Mouse (Mus musculus): Measurements from ENCODE around the gene Zfp988. TPM values are rescaled to one million over a fixed set of nuclear protein-coding genes. Genes with fewer than 3 reads are reported as not detected.
"Not testable (repeated sequence)": the region's sequence is repeated elsewhere in the genome, so short reads cannot be mapped to it uniquely, and the experiment has no call there.

Zfp988 gene
- total and polyA plus RNA-seq, 2 experiments from 2014 or later, result 0.14 TPM; not detected in 1

DNA sequence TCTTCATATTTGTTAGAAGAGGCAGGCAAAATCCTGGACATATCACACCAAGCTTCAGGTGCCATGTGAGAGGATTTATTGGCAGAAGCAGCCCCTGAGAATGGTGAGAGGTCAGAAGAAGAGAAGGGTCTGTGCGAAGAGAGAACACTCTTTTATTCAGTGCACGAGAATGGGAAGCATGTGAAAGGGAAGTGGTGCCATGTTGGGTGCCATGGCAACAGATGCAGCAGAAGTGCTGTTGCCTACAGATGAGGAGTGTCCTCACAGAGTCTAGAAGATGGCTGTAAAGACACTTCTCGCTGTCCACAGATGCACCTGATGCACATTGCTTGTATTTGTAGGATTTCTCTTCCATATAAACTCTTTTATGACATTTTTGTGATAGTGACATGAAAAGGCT, 6.9 kb upstream of the Zfp988 start:
- H3K27me3 ChIP-seq (ENCODE audit: insufficient read depth, low read length); H3K27ac ChIP-seq (ENCODE audit: low read depth, low read length); ATAC-seq (ENCODE audit: low FRiP score); H3K4me2 ChIP-seq (ENCODE audit: low read depth, low read length, poor library complexity, severe bottlenecking); DNase-seq (ENCODE audit: low spot score); H3K9ac ChIP-seq (replicated peaks; ENCODE audit: low read length, poor library complexity, severe bottlenecking); H3K4me1 ChIP-seq (ENCODE audit: insufficient read depth, low read length); H3K4me3 ChIP-seq (ENCODE audit: low read depth, low read length); H3K36me3 ChIP-seq (ENCODE audit: insufficient read depth, low read length): not testable (repeated sequence)
- WGBS, result 73% methylated on average over 3 of the region's 3 CpGs
- H3K9me3 ChIP-seq (ENCODE audit: low read length), result peaks cover 15% of the 10 kb centered on the region; the same call in 1 of the 2 replicates

DNA sequence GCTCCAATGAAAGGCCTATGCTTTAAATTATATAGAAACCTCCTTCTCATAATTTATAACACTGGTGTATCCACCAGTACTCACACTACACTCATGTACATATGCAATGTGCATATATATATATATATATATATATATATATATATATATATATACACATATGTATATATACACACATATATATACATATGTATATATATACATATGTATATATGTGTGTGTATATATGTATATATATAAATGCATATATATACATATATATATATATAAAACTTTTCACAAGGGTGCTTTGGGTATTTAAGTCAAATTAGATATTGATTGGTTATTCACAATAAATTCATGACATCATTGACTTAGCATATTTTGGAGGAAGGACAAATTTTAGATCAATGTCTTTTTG, 3.1 kb upstream of the Zfp988 start:
- H3K9me3 ChIP-seq (ENCODE audit: low read length), result peaks cover 14% of the 10 kb centered on the region
- ATAC-seq (ENCODE audit: low FRiP score); H3K27me3 ChIP-seq (ENCODE audit: insufficient read depth, low read length); H3K36me3 ChIP-seq (ENCODE audit: insufficient read depth, low read length); H3K9ac ChIP-seq (replicated peaks; ENCODE audit: low read length, poor library complexity, severe bottlenecking); DNase-seq (ENCODE audit: low spot score); H3K4me2 ChIP-seq (ENCODE audit: low read depth, low read length, poor library complexity, severe bottlenecking); H3K4me3 ChIP-seq (ENCODE audit: low read depth, low read length); H3K4me1 ChIP-seq (ENCODE audit: insufficient read depth, low read length); H3K27ac ChIP-seq (ENCODE audit: low read depth, low read length): not testable (repeated sequence)

DNA sequence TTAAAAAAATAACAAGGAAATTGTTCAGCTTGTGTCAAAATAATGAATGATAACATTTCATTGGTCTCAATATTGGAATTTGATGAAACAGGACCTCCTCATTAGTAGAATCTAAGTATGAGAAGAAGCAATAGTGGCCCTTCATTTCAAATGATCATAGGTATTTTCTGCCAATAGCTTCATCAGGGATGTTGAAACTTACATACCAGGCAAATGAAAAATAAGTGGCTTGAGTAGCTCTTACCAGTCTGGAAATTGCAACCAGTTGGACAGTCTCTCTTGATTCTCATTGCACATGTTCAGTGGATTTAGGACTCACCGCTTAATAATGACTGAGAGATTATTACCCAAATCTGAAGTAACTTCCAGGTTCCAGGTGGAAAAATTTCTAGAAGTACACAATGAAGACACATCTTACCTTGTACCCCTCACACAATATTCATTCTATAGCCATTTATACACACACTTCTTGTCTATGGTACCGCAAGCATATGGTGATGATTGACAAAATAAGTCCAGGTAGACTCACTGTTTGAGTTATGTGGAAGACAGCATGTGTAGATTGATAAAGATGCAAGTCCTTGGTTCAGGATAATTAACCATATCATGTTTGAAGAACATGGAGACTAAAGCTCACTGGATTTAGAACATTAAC, 29.7 kb downstream of the Zfp988 start:
- not testable (repeated sequence) for H3K4me1 ChIP-seq (ENCODE audit: insufficient read depth, low read length); H3K9ac ChIP-seq (replicated peaks; ENCODE audit: low read length, poor library complexity, severe bottlenecking); H3K4me3 ChIP-seq (ENCODE audit: low read depth, low read length); H3K4me2 ChIP-seq (ENCODE audit: low read depth, low read length, poor library complexity, severe bottlenecking); H3K36me3 ChIP-seq (ENCODE audit: insufficient read depth, low read length); H3K27me3 ChIP-seq (ENCODE audit: insufficient read depth, low read length); DNase-seq (ENCODE audit: low spot score); H3K27ac ChIP-seq (ENCODE audit: low read depth, low read length)
- 90% methylated on average over 2 of the region's 2 CpGs for WGBS
- ATAC-seq (ENCODE audit: low FRiP score), result peak; percentile 64
- H3K9me3 ChIP-seq (ENCODE audit: low read length), result peaks cover 48% of the 10 kb centered on the region

DNA sequence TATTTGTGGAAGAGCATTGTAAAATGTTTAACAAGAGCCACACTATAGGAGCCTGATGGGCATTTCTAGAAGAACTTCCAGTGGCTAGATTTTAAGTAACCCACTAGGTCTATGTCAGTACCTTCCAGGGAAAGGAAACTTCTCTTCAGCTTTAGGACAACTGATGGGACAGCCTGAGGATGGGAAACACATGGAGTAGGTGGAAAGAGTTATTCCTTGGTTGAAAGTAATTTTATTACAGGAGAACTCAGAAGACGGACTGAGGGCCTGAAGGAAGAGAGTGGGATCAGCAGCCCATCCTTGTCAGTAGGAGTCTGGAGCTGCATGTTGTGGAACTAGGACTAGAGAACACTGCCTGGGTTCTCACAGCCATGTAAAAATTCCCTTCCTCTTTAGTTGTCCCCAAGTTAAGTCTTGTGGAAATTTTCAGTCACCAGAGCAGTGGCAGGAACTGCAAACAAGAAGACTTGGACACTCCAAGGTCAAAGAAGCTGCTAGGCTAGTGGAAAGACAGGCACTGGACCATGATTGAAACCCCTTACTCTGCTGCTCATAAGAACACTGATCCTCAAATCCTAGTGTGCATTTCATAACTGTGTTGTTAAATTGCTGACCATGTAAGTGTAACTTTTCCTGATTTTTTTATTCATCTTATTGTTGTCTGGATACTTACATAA, 30.4 kb downstream of the Zfp988 start:
- ATAC-seq (ENCODE audit: low FRiP score), result peak; percentile 36

DNA sequence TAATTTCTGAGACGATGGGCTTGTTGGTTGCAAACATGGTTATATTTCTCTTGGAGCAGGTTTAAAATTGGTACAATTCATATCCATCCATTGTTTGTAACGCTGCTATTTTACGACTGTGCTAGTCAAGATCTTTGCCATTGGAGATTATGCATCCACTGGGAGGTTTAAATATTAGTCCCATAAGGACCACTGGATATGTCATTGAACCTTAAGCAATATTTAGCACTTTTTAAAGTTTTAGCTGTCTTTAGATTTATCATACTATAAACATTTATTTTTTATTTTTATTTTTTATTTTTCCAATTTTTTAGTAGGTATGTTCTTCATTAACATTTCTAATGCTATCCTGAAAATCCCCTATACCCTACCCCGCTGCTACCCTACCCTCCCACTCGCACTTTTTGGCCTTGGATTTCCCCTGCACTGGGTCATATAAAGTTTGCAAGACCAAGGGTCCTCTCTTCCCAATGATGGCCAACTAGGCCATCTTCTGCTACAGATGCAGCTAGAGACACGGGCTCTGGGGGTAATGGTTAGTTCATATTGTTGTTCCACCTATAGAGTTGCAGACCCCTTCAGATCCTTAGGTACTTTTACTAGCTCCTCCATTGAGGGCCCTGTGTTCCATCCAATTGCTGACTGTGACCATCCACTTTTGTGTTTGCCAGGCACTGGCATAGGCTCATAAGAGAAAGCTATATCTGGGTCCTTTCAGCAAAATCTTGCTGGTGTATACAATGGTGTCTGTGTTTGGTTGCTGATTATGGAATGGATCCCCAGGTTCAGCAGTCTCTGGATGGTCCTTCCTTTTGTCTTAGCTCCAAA, 31.1 kb downstream of the Zfp988 start:
- DNase-seq (ENCODE audit: low spot score); H3K27ac ChIP-seq (ENCODE audit: low read depth, low read length); H3K4me3 ChIP-seq (ENCODE audit: low read depth, low read length); H3K4me1 ChIP-seq (ENCODE audit: insufficient read depth, low read length); H3K9ac ChIP-seq (replicated peaks; ENCODE audit: low read length, poor library complexity, severe bottlenecking); H3K27me3 ChIP-seq (ENCODE audit: insufficient read depth, low read length); H3K36me3 ChIP-seq (ENCODE audit: insufficient read depth, low read length); H3K4me2 ChIP-seq (ENCODE audit: low read depth, low read length, poor library complexity, severe bottlenecking): not testable (repeated sequence)
- WGBS, result 64% methylated on average over 6 of the region's 6 CpGs
- peaks cover 53% of the 10 kb centered on the region for H3K9me3 ChIP-seq (ENCODE audit: low read length)
- peak; percentile 56; the same call in 1 of the 2 replicates for ATAC-seq (ENCODE audit: low FRiP score)

More for the DNA sequence above, 30.4 kb downstream of the Zfp988 start:
- H3K27me3 ChIP-seq (ENCODE audit: insufficient read depth, low read length); H3K4me3 ChIP-seq (ENCODE audit: low read depth, low read length); H3K4me2 ChIP-seq (ENCODE audit: low read depth, low read length, poor library complexity, severe bottlenecking); H3K9ac ChIP-seq (replicated peaks; ENCODE audit: low read length, poor library complexity, severe bottlenecking); H3K36me3 ChIP-seq (ENCODE audit: insufficient read depth, low read length); H3K27ac ChIP-seq (ENCODE audit: low read depth, low read length); DNase-seq (ENCODE audit: low spot score); H3K4me1 ChIP-seq (ENCODE audit: insufficient read depth, low read length): not testable (repeated sequence)
- WGBS, result 40% methylated on average over 1 of the region's 1 CpGs
- H3K9me3 ChIP-seq (ENCODE audit: low read length), result peaks cover 51% of the 10 kb centered on the region

DNA sequence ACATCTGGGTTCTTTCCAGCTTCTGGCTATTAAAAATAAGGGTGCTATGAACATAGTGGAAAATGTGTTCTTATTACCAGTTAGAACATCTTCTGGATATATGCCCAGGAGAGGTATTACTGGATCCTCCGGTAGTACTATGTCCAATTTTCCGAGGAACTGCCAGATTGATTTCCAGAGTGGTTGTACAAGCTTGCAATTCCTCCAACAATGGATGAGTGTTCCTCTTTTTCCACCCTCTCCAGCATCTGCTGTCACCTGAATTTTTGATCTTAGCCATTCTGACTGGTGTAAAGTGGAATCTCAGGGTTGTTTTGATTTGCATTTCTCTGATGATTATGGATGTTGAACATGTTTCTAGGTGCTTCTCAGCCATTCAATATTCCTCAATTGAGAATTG, 32.0 kb downstream of the Zfp988 start:
- not testable (repeated sequence) for H3K36me3 ChIP-seq (ENCODE audit: insufficient read depth, low read length); H3K4me1 ChIP-seq (ENCODE audit: insufficient read depth, low read length); H3K27me3 ChIP-seq (ENCODE audit: insufficient read depth, low read length); H3K9ac ChIP-seq (replicated peaks; ENCODE audit: low read length, poor library complexity, severe bottlenecking); DNase-seq (ENCODE audit: low spot score); H3K4me3 ChIP-seq (ENCODE audit: low read depth, low read length); ATAC-seq (ENCODE audit: low FRiP score); H3K27ac ChIP-seq (ENCODE audit: low read depth, low read length); H3K4me2 ChIP-seq (ENCODE audit: low read depth, low read length, poor library complexity, severe bottlenecking)
- H3K9me3 ChIP-seq (ENCODE audit: low read length), result peaks cover 53% of the 10 kb centered on the region
- WGBS, result 85% methylated on average over 2 of the region's 2 CpGs
